Mouse (Mus musculus): Measurements from ENCODE around the gene Pck1.
A peak's percentile ranks its signal among the peaks of the same experiment; 100 is the strongest.

Gene Pck1

GRCm38 (mm10) chr2:173148001-173148400 lies 4.8 kb upstream of the Pck1 start:
- DNase-seq (ENCODE audit: low spot score in 2 of 2) = no peak

DNA sequence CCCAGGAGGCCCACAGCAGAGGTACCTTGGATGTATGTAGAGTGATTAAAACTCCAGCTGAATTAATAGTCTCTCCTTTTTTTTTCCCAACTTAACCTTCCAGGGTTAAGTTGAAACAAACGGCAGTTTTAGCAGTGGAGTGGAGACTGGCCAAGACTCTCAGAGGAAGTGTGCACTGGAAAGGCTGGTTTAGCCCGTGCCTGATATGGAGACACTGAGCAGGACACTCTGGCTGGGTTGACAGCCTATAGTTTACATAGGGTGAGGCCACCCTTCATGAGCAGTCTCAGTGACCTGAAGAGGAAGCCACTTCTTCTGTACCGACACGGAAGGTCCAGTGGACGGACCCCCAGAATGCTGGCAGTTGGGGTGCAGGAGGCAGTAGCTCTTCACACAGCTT lies 1.5 kb upstream of the Pck1 start:
- DNase-seq (ENCODE audit: low spot score in 2 of 2) = no peak

DNA sequence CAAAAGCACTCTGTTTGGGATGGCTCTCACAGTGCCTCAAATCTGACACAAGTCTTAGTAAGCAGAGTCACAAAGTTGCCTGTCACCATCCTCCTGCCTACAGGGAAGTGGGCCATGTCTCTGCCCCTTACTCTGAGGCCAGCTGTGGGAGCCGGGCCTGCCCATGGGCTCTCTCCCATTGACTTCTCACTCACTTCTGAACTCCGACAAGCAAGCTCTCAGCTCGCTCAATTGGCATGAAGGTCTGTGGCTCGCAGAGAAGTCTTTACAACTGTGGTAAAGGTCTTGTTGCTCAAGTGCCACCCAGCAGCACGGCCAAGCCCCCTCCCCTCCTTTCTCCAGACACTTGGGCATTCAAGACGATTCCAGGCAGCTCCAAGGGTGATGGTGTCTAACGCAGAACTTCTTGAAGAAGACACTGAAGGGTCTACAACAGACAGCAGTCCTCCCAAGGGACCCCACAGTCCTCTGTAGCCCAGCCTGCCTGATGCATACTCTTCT lies 1.0 kb upstream of the Pck1 start:
- DNase-seq (ENCODE audit: low spot score in 2 of 2) = no peak

DNA sequence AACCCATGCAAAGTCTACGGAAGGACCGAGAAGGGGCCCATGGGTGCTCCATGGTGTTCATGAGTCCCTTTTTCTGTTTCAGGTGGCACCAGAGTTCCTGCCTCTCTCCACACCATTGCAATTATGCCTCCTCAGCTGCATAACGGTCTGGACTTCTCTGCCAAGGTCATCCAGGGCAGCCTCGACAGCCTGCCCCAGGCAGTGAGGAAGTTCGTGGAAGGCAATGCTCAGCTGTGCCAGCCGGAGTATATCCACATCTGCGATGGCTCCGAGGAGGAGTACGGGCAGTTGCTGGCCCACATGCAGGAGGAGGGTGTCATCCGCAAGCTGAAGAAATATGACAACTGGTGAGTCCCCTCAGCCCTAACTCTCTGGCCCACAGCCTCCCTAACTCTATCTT lies 418 bp downstream of the Pck1 start:
- no peak for DNase-seq (ENCODE audit: low spot score in 2 of 2)

DNA sequence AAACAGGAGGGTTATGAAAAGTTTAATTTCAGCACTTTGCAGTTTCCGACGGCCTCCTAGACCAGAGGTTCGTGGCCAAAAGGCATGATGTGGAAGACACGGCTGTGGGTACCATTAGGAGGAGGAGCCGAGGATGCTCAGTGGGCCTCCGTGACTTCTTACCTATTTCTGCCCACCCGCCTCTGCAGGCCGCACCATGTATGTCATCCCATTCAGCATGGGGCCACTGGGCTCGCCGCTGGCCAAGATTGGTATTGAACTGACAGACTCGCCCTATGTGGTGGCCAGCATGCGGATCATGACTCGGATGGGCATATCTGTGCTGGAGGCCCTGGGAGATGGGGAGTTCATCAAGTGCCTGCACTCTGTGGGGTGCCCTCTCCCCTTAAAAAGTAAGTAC lies 1.7 kb downstream of the Pck1 start:
- DNase-seq (ENCODE audit: low spot score in 2 of 2) = no peak

GRCm38 (mm10) chr2:173154962-173155361 lies 2.1 kb downstream of the Pck1 start:
- no peak for DNase-seq (ENCODE audit: low spot score in 2 of 2)

DNA sequence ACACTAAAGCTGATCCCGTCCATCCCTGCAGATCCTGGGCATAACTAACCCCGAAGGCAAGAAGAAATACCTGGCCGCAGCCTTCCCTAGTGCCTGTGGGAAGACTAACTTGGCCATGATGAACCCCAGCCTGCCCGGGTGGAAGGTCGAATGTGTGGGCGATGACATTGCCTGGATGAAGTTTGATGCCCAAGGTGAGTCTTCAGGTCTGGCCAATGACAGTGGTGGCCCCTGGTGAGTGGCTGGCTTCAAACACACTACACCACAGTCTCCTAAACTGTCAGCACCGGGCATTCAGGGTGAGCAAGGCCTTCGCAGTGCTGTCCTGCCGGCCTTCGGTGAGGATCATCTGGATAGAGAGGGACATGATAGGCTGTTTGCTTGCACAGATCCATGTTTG lies 3.1 kb downstream of the Pck1 start:
- no peak for DNase-seq (ENCODE audit: low spot score in 2 of 2)

DNA sequence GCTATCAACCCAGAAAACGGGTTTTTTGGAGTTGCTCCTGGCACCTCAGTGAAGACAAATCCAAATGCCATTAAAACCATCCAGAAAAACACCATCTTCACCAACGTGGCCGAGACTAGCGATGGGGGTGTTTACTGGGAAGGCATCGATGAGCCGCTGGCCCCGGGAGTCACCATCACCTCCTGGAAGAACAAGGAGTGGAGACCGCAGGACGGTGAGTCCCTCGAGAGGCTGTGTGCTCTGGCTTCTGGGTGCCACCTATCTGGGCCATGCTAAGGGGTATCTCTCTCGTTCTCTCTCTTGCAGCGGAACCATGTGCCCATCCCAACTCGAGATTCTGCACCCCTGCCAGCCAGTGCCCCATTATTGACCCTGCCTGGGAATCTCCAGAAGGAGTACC lies 4.1 kb downstream of the Pck1 start:
- no peak for DNase-seq (ENCODE audit: low spot score in 2 of 2)

GRCm38 (mm10) chr2:173157376-173157775 lies 4.5 kb downstream of the Pck1 start:
- DNase-seq (ENCODE audit: low spot score in 2 of 2) = no peak

DNA sequence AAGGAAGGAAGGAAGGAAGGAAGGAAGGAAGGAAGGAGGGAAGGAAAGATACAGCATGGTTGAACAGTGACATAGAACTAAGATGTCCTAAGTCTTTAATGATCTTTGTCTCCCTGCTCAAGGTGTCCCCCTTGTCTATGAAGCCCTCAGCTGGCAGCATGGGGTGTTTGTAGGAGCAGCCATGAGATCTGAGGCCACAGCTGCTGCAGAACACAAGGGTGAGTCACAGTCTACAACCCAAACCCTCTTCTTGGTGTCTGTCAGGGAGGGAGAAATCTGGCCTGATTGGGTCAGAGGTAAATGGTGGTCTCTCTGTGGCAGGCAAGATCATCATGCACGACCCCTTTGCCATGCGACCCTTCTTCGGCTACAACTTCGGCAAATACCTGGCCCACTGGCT lies 5.0 kb downstream of the Pck1 start:
- DNase-seq (ENCODE audit: low spot score in 2 of 2) = no peak

- DNase-seq (ENCODE audit: low spot score in 2 of 2) = no peak
Measured at GRCm38 (mm10) chr2:173158390-173159055, 5.7 kb downstream of the Pck1 start.

DNA sequence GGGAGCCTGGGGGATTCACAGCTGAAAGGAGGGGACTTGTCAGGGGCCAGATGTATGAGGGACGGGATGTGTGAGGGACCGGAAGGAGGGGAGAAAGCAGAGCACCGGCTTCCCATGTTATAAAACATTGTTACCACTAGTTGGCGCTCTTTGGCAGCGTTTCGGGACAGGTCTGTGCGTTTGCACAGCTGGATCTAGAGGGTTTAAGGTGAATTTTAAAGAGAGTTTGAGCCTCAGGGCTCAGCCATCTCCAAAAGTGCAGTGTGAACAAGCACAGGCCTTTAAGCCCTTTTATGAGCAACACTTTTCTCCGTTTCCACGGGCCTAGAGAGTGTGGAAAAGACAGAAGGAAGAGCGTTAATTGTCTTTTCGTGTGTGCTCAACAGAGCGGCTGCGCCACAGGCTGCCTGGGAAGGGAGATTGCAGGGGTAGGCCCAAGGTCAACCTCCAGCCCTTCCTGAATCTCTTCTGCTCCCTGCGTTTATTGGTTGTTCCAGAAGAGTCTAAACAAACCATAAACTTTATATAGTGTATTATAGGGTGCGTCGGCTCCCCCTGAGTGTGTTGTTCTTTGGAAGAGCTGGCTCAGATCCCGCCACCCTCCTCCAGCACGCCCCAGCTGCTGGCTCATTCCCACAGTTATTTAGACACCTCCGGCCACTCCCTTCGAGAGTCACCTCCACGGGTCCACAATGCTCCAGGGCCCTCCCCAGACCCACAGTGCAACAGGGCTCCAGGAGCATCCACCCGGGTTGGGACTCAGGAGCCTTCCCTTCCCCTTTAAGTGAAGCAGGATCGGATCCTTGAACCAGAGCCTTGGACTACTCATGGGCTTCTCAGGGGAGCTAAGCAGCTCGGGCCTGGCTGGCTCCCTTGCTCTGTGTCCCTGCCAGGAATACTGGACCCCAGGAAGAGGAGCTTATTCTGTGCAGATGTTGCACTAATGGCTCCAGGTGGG lies 6.8 kb downstream of the Pck1 start:
- peak; percentile 30 to 56 for DNase-seq (ENCODE audit: low spot score in 2 of 2)

DNA sequence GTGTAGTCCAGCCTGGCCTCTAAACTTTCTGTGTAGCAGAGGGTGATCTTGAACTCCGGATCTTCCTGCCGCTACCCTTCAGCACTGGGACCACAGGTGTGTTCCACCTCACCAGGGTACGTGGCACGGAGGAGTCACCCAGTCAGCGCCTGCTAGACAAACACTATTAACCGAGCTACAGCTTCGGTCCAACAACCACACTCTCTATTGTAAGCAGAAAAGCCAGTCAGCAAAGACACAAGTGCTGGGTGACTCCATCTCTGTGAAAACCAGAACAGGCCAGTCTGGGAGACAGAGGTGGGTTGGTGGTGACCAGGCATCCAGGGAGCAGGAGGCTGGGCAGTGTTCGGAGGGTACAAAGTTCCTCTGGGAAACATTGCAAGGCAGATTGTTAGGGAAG lies 10.5 kb downstream of the Pck1 start:
- no peak for DNase-seq (ENCODE audit: low spot score in 2 of 2)

GRCm38 (mm10) chr2:173164358-173164757 lies 11.5 kb downstream of the Pck1 start:
- DNase-seq (ENCODE audit: low spot score in 2 of 2) = no peak

- no peak for DNase-seq (ENCODE audit: low spot score in 2 of 2)
Measured at GRCm38 (mm10) chr2:173164946-173165345, 12.1 kb downstream of the Pck1 start.

- DNase-seq (ENCODE audit: low spot score in 2 of 2) = no peak
Measured at GRCm38 (mm10) chr2:173165357-173165756, 12.5 kb downstream of the Pck1 start.

GRCm38 (mm10) chr2:173168411-173168851 lies 15.6 kb downstream of the Pck1 start:
- no peak for DNase-seq (ENCODE audit: low spot score in 2 of 2)

DNA sequence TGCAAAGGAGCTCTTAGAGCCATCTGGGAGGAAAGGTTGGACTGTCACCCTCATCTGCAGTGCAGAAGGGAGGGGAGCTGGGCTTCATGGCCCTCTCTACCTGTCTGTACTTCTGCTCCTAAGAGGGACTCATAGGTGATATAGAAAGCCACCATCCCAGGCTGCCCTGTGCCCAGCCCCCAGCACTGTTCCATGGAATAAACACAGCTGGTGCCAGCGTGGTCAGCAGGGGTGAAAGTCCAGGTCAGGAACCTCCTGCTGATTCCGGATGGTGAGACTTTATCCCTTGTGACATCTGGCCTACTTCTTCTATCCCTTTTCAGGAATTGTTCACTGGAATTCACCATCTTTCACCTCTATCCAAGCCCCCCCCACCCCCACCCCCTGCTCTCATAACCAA lies 17.2 kb downstream of the Pck1 start:
- DNase-seq (ENCODE audit: low spot score in 2 of 2) = no peak

DNA sequence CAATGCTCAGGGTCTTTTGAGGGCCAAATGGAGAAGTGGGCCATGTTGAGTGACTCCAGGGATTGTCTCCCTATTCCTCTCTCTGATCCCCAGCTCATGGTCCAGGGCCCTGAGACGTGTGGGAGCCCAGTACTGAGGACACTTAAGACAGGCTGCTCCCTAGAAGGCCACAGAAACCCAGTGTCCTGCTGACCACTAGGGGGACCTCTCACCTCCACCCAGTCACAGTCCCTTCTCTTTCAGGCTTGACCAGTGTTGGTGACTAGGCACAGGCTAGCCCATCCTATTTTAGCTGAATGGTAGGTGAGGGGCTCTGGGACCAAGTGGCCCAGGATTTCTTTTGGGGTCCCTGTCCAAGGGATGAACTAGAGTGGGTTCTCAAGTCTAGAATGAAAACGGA lies 17.9 kb downstream of the Pck1 start:
- DNase-seq (ENCODE audit: low spot score in 2 of 2) = no peak

DNA sequence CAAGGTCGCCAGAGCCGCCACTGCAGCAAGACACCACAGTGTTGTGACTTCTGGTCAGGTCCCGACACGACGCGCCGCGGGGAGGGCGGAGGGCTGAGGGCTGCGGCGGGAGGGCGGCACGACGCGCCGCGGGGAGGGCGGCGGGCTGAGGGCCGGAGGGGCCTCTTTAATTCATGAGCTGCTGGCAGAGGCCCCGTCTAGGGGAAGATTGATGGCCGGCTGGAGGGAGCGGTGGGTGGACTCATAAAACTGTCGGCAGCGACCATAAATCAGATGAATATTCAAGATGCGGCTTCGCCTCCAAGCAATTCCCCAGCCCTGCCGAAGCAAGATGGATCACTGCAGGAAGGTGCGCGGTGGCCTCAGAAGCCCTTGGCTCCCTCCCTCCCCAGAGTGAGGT lies 18.6 kb downstream of the Pck1 start:
- DNase-seq (ENCODE audit: low spot score in 2 of 2) = no peak

- DNase-seq (ENCODE audit: low spot score in 2 of 2) = no peak
Measured at GRCm38 (mm10) chr2:173171956-173172355, 19.1 kb downstream of the Pck1 start.

DNA sequence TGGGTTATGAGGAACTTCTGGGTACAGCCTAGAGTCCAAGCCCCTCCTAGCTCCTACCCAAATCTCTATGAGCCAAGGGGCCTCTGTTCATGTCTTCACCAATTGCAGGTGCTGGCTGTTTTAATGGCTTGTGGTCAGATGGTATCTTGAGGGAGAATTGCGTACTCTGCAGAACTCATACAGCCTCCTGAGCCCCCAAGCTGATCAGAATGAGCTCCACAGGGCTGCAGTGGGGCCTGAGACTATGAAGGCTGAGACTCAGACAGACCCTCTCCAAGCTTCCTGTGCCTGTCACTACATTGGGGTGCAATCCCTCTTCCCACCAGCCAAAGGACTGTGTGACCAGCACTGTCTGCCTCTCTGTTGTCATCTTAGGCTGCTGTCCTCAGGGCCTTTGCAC lies 19.5 kb downstream of the Pck1 start:
- no peak for DNase-seq (ENCODE audit: low spot score in 2 of 2)

- no peak for DNase-seq (ENCODE audit: low spot score in 2 of 2)
Measured at GRCm38 (mm10) chr2:173173008-173173407, 20.2 kb downstream of the Pck1 start.
